In genomic region chr17:15723866-15724475, GRCm38 (mm10) we compare ENCODE assay signal across 8 mouse cellular contexts. TPM values are rescaled to one million over a fixed set of nuclear protein-coding genes. Genes with fewer than 3 reads are reported as not detected.
DNase-seq lines count a peak whose midpoint lies in the region; ATAC-seq and TF ChIP-seq lines count a peak whose summit lies in the region.
"Not testable (repeated sequence)": the region's sequence is repeated elsewhere in the genome, so short reads cannot be mapped to it uniquely, and the experiment has no call there.

No protein-coding gene starts in this region.

- H3K4me3 ChIP-seq in forebrain, postnatal 0 days (ENCODE audit: low read depth, low read length); hindbrain, embryonic 14.5 days (replicated peaks; ENCODE audit: low read length); layer of hippocampus, adult 2 months: not testable (repeated sequence)

- 100% methylated on average over 2 of the region's 5 CpGs for WGBS in forebrain, postnatal 0 days
- WGBS in hindbrain, embryonic 14.5 days: 86% methylated on average over 2 of the region's 5 CpGs

- not testable (repeated sequence) for H3K9ac ChIP-seq in forebrain, postnatal 0 days; hindbrain, embryonic 14.5 days

- not testable (repeated sequence) for H3K4me2 ChIP-seq in forebrain, postnatal 0 days (ENCODE audit: low read depth); hindbrain, embryonic 14.5 days (replicated peaks)

- not testable (repeated sequence) for H3K27ac ChIP-seq in forebrain, postnatal 0 days (ENCODE audit: low read depth, low read length); hindbrain, embryonic 14.5 days; layer of hippocampus, adult 2 months

- not testable (repeated sequence) for ATAC-seq in forebrain, postnatal 0 days; hindbrain, embryonic 14.5 days (ENCODE audit: low FRiP score)
- peak; percentile 62 for ATAC-seq in megakaryocyte progenitor cell, adult 5-6 weeks (replicated peaks; ENCODE audit: poor library complexity)

- H3K9me3 ChIP-seq in forebrain, postnatal 0 days (ENCODE audit: low read length); hindbrain, embryonic 14.5 days (ENCODE audit: control insufficient read depth, low read length): not testable (repeated sequence)

- H3K27me3 ChIP-seq in forebrain, postnatal 0 days (ENCODE audit: insufficient read depth, low read length); hindbrain, embryonic 14.5 days (ENCODE audit: control insufficient read depth, insufficient read depth, low read length): not testable (repeated sequence)

- peak; percentile 78 for DNase-seq in CD4-positive helper T cell, adult 2 months (ENCODE audit: low read depth, low spot score)
- DNase-seq in T-cell, adult 2 months (ENCODE audit: low spot score): peak; percentile 48
- peak; percentile 42 for DNase-seq in cerebellum, adult 8-10 months
- DNase-seq in forebrain, postnatal 0 days: peak; percentile 64
- DNase-seq in hindbrain, embryonic 14.5 days (ENCODE audit: low spot score): peak; percentile 74
- DNase-seq in layer of hippocampus, adult 2 months (ENCODE audit: low spot score in 2 of 2): peak in 1 of 2 experiments; percentile 51
- DNase-seq in skeletal muscle tissue, adult 2 months (ENCODE audit: low read depth, low spot score): peak; percentile 34

- peak; percentile 46; the same call in 1 of the 2 replicates for TF ChIP-seq CTCF in forebrain, postnatal 0 days (IDR thresholded peaks at IDR 0.05; ENCODE audit: low read depth)
- TF ChIP-seq CTCF in layer of hippocampus, adult 2 months (conservative IDR thresholded peaks at IDR 0.05): peak; percentile 74

- H3K36me3 ChIP-seq in forebrain, postnatal 0 days (ENCODE audit: insufficient read depth): peaks cover 23% of the 10 kb centered on the region
- H3K36me3 ChIP-seq in hindbrain, embryonic 14.5 days (replicated peaks; ENCODE audit: control insufficient read depth, insufficient read depth): peaks cover 37% of the 10 kb centered on the region

- H3K4me1 ChIP-seq in forebrain, postnatal 0 days (ENCODE audit: insufficient read depth); hindbrain, embryonic 14.5 days (replicated peaks; ENCODE audit: control insufficient read depth, insufficient read depth, low read length): not testable (repeated sequence)

RNA-seq across cellular contexts. Expression of gene Chd1, which starts 19.2 kb away (rescaled TPM):
- 14.5 and 20.5 TPM in 2 replicates for total RNA-seq in forebrain, postnatal 0 days (2014; rRNA removed)
- 9.9 and 14.2 TPM in 2 replicates for polyA plus RNA-seq in forebrain, postnatal 0 days (2015; fragmentation: Nextera tagmentation; extraction: Ambion mirVana)
- polyA plus RNA-seq in hindbrain, embryonic 14.5 days (2014; fragmentation: Nextera tagmentation; extraction: Ambion mirVana): 21.3 and 21.8 TPM in 2 replicates
- total RNA-seq in layer of hippocampus, adult 2 months (2021): 10 to 100 TPM; 22.9 to 25.4 TPM
- total RNA-seq in megakaryocyte progenitor cell, adult 5-6 weeks (2015): 40.4 and 47.2 TPM in 2 replicates
- 59.2 and 68.7 TPM in 2 replicates for total RNA-seq in megakaryocyte progenitor cell, adult 5-6 weeks (2017)
